Comparison of ENCODE assay signal across 8 mouse cellular contexts in genomic region chr2:84727172-84727858, GRCm38 (mm10). TPM values are rescaled to one million over a fixed set of nuclear protein-coding genes. Genes with fewer than 3 reads are reported as not detected.
A peak's percentile ranks its signal among the peaks of the same experiment; 100 is the strongest.
DNase-seq lines count a peak whose midpoint lies in the region; ATAC-seq lines count a peak whose summit lies in the region.

Clp1 (minus strand) TSS chr2:84727350.

- H3K9me3 ChIP-seq in heart, embryonic 10.5 days = no peaks in the 10 kb centered on the region
- no peaks in the 10 kb centered on the region for H3K9me3 ChIP-seq in kidney, embryonic 15.5 days (replicated peaks)

- peaks cover 28% of the 10 kb centered on the region for H3K36me3 ChIP-seq in heart, embryonic 10.5 days
- peaks cover 29% of the 10 kb centered on the region for H3K36me3 ChIP-seq in kidney, embryonic 15.5 days

- no peaks in the 10 kb centered on the region for H3K27me3 ChIP-seq in heart, embryonic 10.5 days (ENCODE audit: insufficient read depth, poor library complexity, severe bottlenecking)
- no peaks in the 10 kb centered on the region for H3K27me3 ChIP-seq in kidney, embryonic 15.5 days

- peak; percentile 95 to 96 for DNase-seq in B cell, adult 2 months
- peak; percentile 98 for DNase-seq in brain, adult 2 months (ENCODE audit: low read depth, low spot score)
- peak; percentile 99 for DNase-seq in heart, embryonic 10.5 days (ENCODE audit: low spot score)
- peak; percentile 98 for DNase-seq in liver
- peak; percentile 94 to 96 for DNase-seq in spleen, postnatal 4 days (ENCODE audit: low spot score in 2 of 2)

- peak within 1 kb of the TSS; percentile 67 for H3K4me2 ChIP-seq in kidney, embryonic 15.5 days

- peak; percentile 95 for ATAC-seq in erythroblast, adult 5-6 weeks (replicated peaks; ENCODE audit: low FRiP score, poor library complexity, severe bottlenecking)
- peak; percentile 98 for ATAC-seq in kidney, embryonic 15.5 days (replicated peaks; ENCODE audit: low FRiP score)
- ATAC-seq in monocyte, adult 5-6 weeks (replicated peaks; ENCODE audit: insufficient number of reproducible peaks, low FRiP score, low TSS enrichment, poor library complexity, severe bottlenecking) = peak; percentile 98

- H3K4me3 ChIP-seq in heart, embryonic 10.5 days = peak within 1 kb of the TSS; percentile 74
- H3K4me3 ChIP-seq in kidney, embryonic 15.5 days (replicated peaks) = peak within 1 kb of the TSS; percentile 57

- peaks cover 17% of the 10 kb centered on the region for H3K4me1 ChIP-seq in heart, embryonic 10.5 days
- peaks cover 19% of the 10 kb centered on the region for H3K4me1 ChIP-seq in kidney, embryonic 15.5 days

- under 1% methylated on average over 39 of the region's 39 CpGs for WGBS in heart, embryonic 10.5 days
- WGBS in kidney, embryonic 15.5 days = under 1% methylated on average over 39 of the region's 39 CpGs

- H3K27ac ChIP-seq in heart, embryonic 10.5 days = peak within 1 kb of the TSS; percentile 90
- H3K27ac ChIP-seq in kidney, embryonic 15.5 days = peak within 1 kb of the TSS; percentile 88

- peak within 1 kb of the TSS; percentile 49 for H3K9ac ChIP-seq in kidney, embryonic 15.5 days

RNA-seq across cellular contexts. Expression of gene Clp1, which starts in this region (rescaled TPM):
- total RNA-seq in erythroblast, adult 5-6 weeks (2015; ENCODE audit: low replicate concordance) = 53.6 and 64.6 TPM in 2 replicates
- 46.7 and 70.3 TPM in 2 replicates for total RNA-seq in erythroblast, adult 5-6 weeks (2017; ENCODE audit: low replicate concordance)
- 30.0 and 42.1 TPM in 2 replicates for polyA plus RNA-seq in heart, embryonic 10.5 days (2016; fragmentation: Nextera tagmentation; extraction: Ambion mirVana)
- 29.1 and 31.6 TPM in 2 replicates for polyA plus RNA-seq in kidney, embryonic 15.5 days (2015; fragmentation: Nextera tagmentation; extraction: Ambion mirVana)
- total RNA-seq in monocyte, adult 5-6 weeks (2017) = 29.1 to 46.4 TPM (median 29.3 TPM) in 3 replicates

Comparison
In these comparisons a context has a peak if more than half of its experiments do, and no peak if none do; other contexts are left out.
1. Peak in every context shown above with its lines: DNase-seq, ATAC-seq, H3K4me3 ChIP-seq and H3K27ac ChIP-seq.